Mouse (Mus musculus) liver, embryonic 14.5 days (tissue): Measurements from ENCODE around the gene Reps2. TPM values are rescaled to one million over a fixed set of nuclear protein-coding genes. Genes with fewer than 3 reads are reported as not detected.

Source experiments
- ATAC-seq: fragments of 200-750 bp; cut with Nextera tagmentation; 2 replicates; pipeline ENCODE4 v1.8.0; 2017; ENCODE audit warnings: moderate number of reproducible peaks, mild to moderate bottlenecking, moderate library complexity; ENCODE audit not compliant: insufficient read depth
- DNase-seq, 3 experiments: peaks; one replicate each; pipeline ENCODE4 v3.0.0-alpha.2; 2012 to 2013; ENCODE audit warnings: low read depth in 3 of 3, low spot score in 3 of 3
- H3K27ac ChIP-seq: fragments of 300-500 bp; sonication (generic); 2 replicates; pipeline ENCODE4 v1.5.1; 2014; ENCODE audit warnings: moderate library complexity, mild to moderate bottlenecking, control low read depth, inconsistent platforms
- H3K27me3 ChIP-seq: fragments of 300-500 bp; sonication (generic); 2 replicates; pipeline ENCODE4 v1.6.1; 2014; ENCODE audit warnings: mild to moderate bottlenecking, low read length, moderate library complexity; ENCODE audit not compliant: control insufficient read depth, insufficient read depth
- H3K36me3 ChIP-seq: fragments of 300-500 bp; sonication (generic); replicated peaks from 2 replicates; pipeline ENCODE4 v1.6.1; 2014; ENCODE audit warnings: low read depth; ENCODE audit not compliant: control insufficient read depth, insufficient read depth
- H3K4me1 ChIP-seq, 2 experiments: fragments of 200-500 bp in 1 of 2; fragments of 300-500 bp in 1 of 2; sonication (generic) in 1 of 2; replicated peaks; 2 replicates each; pipeline ENCODE4 v1.6.1; 2012 to 2014; ENCODE audit warnings: antibody characterized with exemption in 1 of 2, inconsistent platforms in 1 of 2, low read length in 1 of 2; ENCODE audit not compliant: control insufficient read depth in 2 of 2, insufficient read depth in 2 of 2
- H3K4me2 ChIP-seq: fragments of 300-500 bp; sonication (generic); 2 replicates; pipeline ENCODE4 v1.6.1; 2014; ENCODE audit warnings: low read depth, mild to moderate bottlenecking, control low read depth, moderate library complexity
- H3K4me3 ChIP-seq, 2 experiments: fragments of 200-500 bp in 1 of 2; fragments of 300-500 bp in 1 of 2; sonication (generic) in 1 of 2; 2 replicates each; pipeline ENCODE4 v1.5.1; 2012 to 2014; ENCODE audit warnings: low read depth in 2 of 2, low read length in 2 of 2, mild to moderate bottlenecking in 2 of 2, control low read depth in 1 of 2, inconsistent platforms in 1 of 2, moderate library complexity in 1 of 2; ENCODE audit not compliant: insufficient read depth in 1 of 2
- H3K9ac ChIP-seq: fragments of 300-500 bp; sonication (generic); replicated peaks from 2 replicates; pipeline ENCODE4 v1.6.1; 2014; ENCODE audit warnings: mild to moderate bottlenecking, control low read depth, moderate library complexity
- H3K9me3 ChIP-seq: fragments of 300-500 bp; sonication (generic); 2 replicates; pipeline ENCODE4 v1.6.1; 2016; ENCODE audit warnings: low read length, mixed read lengths; ENCODE audit not compliant: control insufficient read depth
- CTCF ChIP-seq: IDR thresholded peaks from 2 replicates; pipeline ENCODE4 v1.5.1; 2016; ENCODE audit warnings: antibody characterized with exemption, low read depth, control low read depth
- EP300 ChIP-seq: IDR thresholded peaks from 2 replicates; pipeline ENCODE4 v1.6.1; 2016; ENCODE audit warnings: antibody characterized with exemption, low read depth
- WGBS: fragments of 180-500 bp; shearing (Covaris S2); extraction: QIAGEN DNeasy Blood & Tissue Kit; methylation state at CpG from one replicate; pipeline ENCODE4 v1.1.7; 2014; ENCODE audit not compliant: insufficient replicate concordance; 5-methylcytosine and 5-hydroxymethylcytosine counted together
- polyA plus RNA-seq, 2 experiments: library from polyadenylated mRNA; depleted of rRNA in 1 of 2; stranded (reverse) in 1 of 2; unstranded in 1 of 2; fragments of >200 nt; fragmentation: Nextera tagmentation in 1 of 2; extraction: Ambion mirVana in 1 of 2; gene quantifications; 2 replicates each; pipeline versions ENCODE4 v1.2.1 to v1.2.3; 2012 to 2014

Gene Reps2
- polyA plus RNA-seq, 2 experiments = 0.63 to 0.95 TPM

GRCm38 (mm10) chrX:162452642-162453041 is 190.8 kb downstream of the Reps2 start:
- Histone ChIP-seq H3K27ac (no peak overlapping the region), H3K4me3 (no peak overlapping the region), H3K4me2 (no peak overlapping the region), H3K9me3 (no peaks in the 10 kb centered on the region), H3K9ac (no peak overlapping the region), H3K27me3 (no peaks in the 10 kb centered on the region), H3K36me3 (no peaks in the 10 kb centered on the region), H3K4me1 (peaks cover 10 to 18% of the 10 kb centered on the region in 2 experiments)
- ATAC-seq (no peak), DNase-seq (no peak)
- no peak for TF ChIP-seq EP300
- no peak for TF ChIP-seq CTCF

DNA sequence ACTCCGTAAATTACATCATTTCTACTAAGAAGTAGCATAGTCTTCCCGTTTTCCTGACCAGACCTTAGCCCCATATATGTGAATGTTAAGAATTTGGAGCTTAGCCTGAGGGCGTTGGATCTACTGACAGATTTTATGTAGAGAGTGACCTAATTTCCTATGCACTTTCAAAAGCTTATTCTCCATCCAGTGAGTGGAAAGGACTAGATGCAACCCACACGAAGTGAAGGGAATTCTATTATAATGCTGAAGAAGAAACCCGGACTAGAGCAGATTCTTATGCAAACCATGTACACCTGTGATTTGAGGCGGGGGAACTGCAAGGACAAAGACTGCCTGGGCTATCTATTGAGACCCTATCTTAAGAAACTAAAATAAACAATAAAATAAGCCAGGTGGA is 195.5 kb downstream of the Reps2 start:
- no peaks in the 10 kb centered on the region for H3K36me3 ChIP-seq
- no peak for DNase-seq
- H3K4me3 ChIP-seq = no peak overlapping the region
- H3K9ac ChIP-seq = no peak overlapping the region
- no peak overlapping the region for H3K27ac ChIP-seq
- no peaks in the 10 kb centered on the region for H3K9me3 ChIP-seq
- H3K27me3 ChIP-seq = no peaks in the 10 kb centered on the region
- no peak for ATAC-seq
- H3K4me1 ChIP-seq = peaks cover 3 to 9% of the 10 kb centered on the region in 2 experiments; a peak in 3 of 4 replicates
- 64% methylated on average over 6 of the region's 6 CpGs for WGBS
- TF ChIP-seq CTCF (no peak), EP300 (no peak)
- no peak overlapping the region for H3K4me2 ChIP-seq

GRCm38 (mm10) chrX:162446678-162447318 is 196.7 kb downstream of the Reps2 start:
- 21% methylated on average over 2 of the region's 2 CpGs for WGBS
- H3K4me3 ChIP-seq = no peak overlapping the region
- peak; percentile 36; the same call in 1 of the 2 replicates for TF ChIP-seq EP300
- TF ChIP-seq CTCF = no peak
- ATAC-seq = peak; percentile 70
- H3K9me3 ChIP-seq = no peaks in the 10 kb centered on the region
- no peaks in the 10 kb centered on the region for H3K36me3 ChIP-seq
- H3K9ac ChIP-seq = no peak overlapping the region
- no peaks in the 10 kb centered on the region for H3K27me3 ChIP-seq
- H3K4me2 ChIP-seq = peak overlapping the region; percentile 22; the same call in 1 of the 2 replicates
- peaks cover 3 to 9% of the 10 kb centered on the region in 2 experiments; a peak in 3 of 4 replicates for H3K4me1 ChIP-seq
- no peak overlapping the region for H3K27ac ChIP-seq
- DNase-seq = no peak

DNA sequence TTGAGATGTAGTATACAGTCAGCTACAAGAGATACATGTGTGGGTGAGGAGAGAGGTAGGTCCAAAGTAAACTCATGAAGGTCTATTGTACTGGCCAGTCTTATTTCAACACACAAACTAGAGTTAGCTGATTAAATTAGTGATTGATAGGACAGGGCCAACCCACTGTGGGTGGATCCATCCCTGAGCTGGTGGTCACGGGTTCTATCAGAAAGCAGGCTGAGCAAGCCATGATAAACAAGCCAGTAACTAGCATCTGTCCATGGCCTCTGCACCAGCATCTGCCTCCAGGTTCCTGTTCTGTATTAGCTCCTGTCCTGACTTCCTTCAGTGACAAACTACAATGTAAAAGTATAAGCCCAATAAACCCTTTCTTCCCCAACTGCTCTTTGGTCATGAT is 200.1 kb downstream of the Reps2 start:
- Histone ChIP-seq H3K9me3 (no peaks in the 10 kb centered on the region), H3K36me3 (no peaks in the 10 kb centered on the region), H3K9ac (no peak overlapping the region), H3K4me1 (peaks cover 3 to 9% of the 10 kb centered on the region in 2 experiments; a peak in 3 of 4 replicates), H3K4me2 (no peak overlapping the region), H3K27me3 (no peaks in the 10 kb centered on the region), H3K4me3 (no peak overlapping the region), H3K27ac (no peak overlapping the region)
- DNase-seq (no peak), ATAC-seq (peak; percentile 76)
- 11% methylated on average over 1 of the region's 1 CpGs for WGBS
- TF ChIP-seq CTCF (no peak), EP300 (no peak)

GRCm38 (mm10) chrX:162442970-162443369 is 200.5 kb downstream of the Reps2 start:
- H3K27ac ChIP-seq = no peak overlapping the region
- H3K36me3 ChIP-seq = no peaks in the 10 kb centered on the region
- no peak overlapping the region for H3K4me2 ChIP-seq
- TF ChIP-seq EP300 (no peak), CTCF (no peak)
- no peak overlapping the region for H3K9ac ChIP-seq
- H3K4me3 ChIP-seq = no peak overlapping the region
- DNase-seq = no peak
- no peaks in the 10 kb centered on the region for H3K9me3 ChIP-seq
- no peaks in the 10 kb centered on the region for H3K27me3 ChIP-seq
- H3K4me1 ChIP-seq = peaks cover 3 to 9% of the 10 kb centered on the region in 2 experiments; a peak in 3 of 4 replicates
- WGBS = 19% methylated on average over 1 of the region's 1 CpGs
- ATAC-seq = peak; percentile 66
